Mouse (Mus musculus): ENCODE measurements around the gene Alk. TPM values are rescaled to one million over a fixed set of nuclear protein-coding genes. Genes with fewer than 3 reads are reported as not detected.
"Not testable (repeated sequence)": the region's sequence is repeated elsewhere in the genome, so short reads cannot be mapped to it uniquely, and the experiment has no call there.

The Alk gene
- total RNA-seq, 2 experiments from 2014 or later = 0.05 TPM; not detected in 1

DNA sequence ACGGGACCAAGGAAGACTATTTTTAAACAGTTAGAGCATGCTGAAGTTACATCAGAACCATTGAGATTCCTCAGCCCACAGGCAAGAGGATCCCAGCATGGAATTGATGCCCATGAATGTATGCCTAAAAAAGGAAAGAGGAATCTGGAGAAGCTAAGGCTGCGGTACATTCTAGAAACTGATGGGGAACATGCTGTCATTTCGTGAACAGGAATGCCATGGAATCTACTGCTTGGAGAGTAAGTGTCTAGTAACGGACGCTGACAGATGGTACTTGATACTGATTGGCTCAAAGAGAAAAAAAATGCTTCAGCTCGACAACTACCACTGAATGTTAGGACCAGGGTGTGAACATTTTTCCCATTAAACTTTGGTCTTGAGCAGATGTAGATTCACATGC lies 69.1 kb downstream of the Alk start:
- intact Hi-C loops (cut with DNase I) = no loop called here
- DNase-seq = no peak

DNA sequence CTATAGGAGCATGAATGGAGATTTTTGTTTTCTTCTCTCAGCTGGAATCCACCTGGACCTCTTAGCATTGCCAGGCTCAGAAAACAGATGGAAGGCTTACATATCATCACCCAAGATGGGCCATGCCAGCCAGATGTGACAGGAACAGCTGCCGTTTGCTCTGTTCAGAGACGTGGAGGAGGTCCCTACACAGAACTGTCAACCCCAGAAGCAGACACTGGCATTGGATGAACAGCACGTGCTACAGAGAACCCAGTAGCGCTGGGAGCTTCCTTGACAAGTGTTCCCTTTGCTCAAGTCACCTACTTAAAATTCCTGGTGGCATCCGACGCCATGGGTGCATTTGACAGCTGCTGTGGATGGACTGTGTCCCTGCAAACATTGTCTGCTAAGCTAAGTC lies 72.2 kb downstream of the Alk start:
- intact Hi-C loops (cut with DNase I) = no loop called here
- no peak for DNase-seq

DNA sequence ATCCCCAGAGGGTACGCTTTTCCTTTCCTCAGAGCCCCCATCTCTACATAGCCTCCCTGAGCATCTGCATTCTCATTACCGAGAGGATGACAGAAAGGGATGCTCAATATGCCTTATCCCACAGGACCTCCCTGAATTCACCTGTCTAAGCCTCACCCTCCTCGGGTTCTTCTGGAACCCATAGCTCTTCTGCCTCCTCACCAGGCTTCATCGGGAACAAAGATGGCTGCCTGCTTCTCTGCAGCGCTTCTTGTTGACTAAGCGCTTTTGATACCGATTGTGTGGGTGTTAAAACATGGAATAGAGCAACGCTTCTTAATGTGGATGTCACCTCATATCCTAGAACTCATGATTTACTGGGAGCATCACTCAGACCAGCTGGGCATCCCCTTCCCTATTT lies 75.9 kb downstream of the Alk start:
- DNase-seq = no peak
- intact Hi-C loops (cut with DNase I) = loop anchor here (10.0 kb wide), 1 partner anchor 864 kb away; no protein-coding TSS in a partner anchor

DNA sequence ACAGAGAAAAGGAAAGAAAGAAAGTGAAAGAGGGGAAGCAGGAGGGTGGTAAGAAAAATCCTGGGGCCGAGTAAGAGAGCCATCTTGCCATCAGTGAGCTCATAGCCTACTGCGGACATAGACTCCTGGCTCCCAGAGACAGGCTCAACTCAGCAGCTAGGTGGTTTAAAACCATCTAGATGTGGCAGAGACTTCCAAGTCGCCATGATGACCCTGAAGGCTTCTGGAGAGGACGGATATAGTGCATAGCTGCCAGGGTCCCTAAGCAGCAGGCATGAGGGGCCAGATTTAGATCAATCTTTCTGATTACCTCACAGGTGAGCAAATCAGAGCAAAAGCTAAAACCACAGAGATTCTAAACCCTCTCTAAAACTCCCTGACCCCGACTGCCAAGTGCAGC lies 76.9 kb downstream of the Alk start:
- intact Hi-C loops (cut with DNase I) = loop anchor here (10.0 kb wide), 1 partner anchor 863 kb away; no protein-coding TSS in a partner anchor
- DNase-seq = no peak

DNA sequence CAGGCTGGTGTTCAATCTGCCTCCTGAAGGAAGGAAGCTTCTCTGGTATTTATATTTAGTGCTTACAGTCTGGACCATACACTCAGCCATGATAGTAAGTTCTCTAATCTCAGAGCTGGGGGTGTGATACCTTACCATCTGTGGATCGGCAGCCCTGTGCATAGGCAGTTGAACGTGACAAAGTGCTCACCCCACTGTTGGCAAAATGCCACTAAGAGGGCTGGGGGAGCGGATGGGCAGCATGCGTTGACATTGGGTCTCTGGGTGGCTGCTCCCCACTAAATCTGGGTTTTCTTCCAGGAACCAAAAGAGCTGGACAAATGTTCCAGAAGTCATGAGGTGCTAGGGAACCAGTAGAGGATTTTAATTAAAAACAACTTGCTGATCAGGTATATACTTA lies 78.1 kb downstream of the Alk start:
- intact Hi-C loops (cut with DNase I) = loop anchor here (10.0 kb wide), 1 partner anchor 862 kb away; no protein-coding TSS in a partner anchor

DNA sequence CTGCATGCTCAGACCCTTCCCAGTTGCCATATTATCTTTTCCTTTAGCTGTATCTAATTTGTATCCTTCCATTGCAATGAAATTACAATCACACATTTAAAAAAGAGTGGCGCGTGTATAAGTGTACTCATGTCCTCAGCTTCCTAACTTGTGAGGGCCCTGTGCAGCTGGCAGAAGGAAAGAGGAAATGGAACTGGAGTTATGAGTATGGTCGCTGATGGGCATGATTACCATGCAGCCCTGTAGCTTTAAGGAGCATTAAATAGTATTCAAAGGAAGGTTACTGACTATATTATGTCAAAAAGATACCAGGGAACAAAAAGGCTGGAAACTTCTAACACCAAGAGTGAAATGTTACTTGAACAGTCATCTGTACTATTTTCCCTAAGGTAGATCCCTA lies 79.6 kb downstream of the Alk start:
- no peak for DNase-seq
- intact Hi-C loops (cut with DNase I) = loop anchor here (5.0 to 10.0 kb wide), 2 partner anchors 208 to 860 kb away; no protein-coding TSS in a partner anchor

More for the DNA sequence above, 78.1 kb downstream of the Alk start:
- DNase-seq = no peak

DNA sequence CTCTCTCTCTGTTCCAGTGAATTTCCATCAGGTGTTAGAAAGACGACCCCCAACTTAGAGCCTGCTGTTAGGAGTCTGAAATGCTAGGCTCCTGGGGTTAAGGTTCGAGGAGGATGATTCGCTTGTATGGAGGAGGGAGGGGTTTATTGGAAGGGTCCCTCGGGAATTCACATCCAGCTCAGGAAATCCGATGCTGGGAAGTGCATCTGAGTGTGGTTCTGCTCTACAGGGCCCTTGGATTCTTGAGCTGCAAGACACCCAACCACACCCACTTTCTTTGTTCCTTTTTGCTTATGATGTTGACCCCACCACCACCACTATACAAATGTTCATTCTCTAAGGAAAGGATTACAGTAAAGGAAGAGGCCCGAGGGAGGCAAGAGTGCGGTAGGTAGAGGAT lies 81.4 kb downstream of the Alk start:
- DNase-seq = no peak
- intact Hi-C loops (cut with DNase I) = loop anchor here (2.0 to 10.0 kb wide), 3 partner anchors 206 to 858 kb away; no protein-coding TSS in a partner anchor

DNA sequence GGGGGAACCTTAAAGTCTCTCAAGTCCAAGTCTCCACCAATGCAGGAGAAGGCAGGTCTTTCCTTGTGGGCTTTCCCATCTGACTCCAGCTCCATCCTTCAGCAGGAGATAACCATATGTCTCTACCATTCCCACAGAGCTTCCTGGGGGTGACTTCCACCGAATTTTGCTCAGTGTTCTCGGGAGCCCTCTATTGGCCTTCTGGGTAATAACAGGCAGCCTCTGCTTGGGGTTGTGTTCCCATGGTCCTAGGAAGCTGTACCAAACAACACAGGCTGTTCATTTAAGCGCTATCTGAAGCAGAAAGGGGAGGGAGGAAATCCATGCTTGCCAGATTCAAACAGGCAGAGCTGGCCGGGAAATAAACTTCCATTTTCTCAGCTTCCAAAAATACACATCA lies 82.0 kb downstream of the Alk start:
- DNase-seq = peak; percentile 61 to 70
- intact Hi-C loops (cut with DNase I) = loop anchor here (2.0 to 10.0 kb wide), 3 partner anchors 205 to 858 kb away; no protein-coding TSS in a partner anchor

DNA sequence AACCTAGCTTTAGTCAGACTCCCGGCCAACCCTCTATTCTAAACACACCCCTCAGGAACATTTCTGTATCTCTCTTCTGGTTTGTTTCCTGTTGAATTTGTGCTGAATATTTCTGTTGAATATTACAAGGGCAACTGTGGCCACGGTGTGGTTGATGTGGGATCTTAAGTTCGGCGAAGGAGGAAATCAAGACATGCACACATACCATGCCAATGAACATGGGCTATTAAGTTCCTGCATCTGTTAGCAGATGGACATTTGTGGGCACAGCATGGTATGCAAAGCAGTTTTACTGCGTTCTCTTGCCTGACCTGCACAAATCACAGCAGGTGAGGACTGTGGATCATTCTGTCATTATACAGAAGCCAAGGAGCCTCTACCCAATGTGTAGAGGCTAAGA lies 83.1 kb downstream of the Alk start:
- intact Hi-C loops (cut with DNase I) = loop anchor here (5.0 to 10.0 kb wide), 2 partner anchors 204 to 857 kb away; no protein-coding TSS in a partner anchor
- DNase-seq = no peak

DNA sequence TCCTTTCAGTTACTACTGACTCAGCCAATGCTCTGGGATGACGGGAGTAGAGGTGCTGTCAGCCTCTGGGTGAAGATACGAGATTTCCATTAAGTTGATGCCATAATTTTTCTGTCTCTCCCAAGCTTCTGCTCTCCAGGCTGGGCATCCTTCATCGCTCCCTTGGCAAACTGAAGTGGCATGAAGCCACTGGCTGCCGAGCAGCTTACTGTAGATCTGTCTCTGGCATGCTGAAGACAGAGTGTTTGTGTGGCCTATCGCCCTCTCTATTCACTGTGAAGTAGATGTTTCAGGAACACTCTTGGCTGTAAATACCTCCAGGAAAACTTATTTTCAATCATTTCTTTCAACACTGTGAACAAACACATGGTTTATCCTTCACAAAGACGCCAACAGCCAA lies 93.7 kb downstream of the Alk start:
- intact Hi-C loops (cut with DNase I) = no loop called here

DNA sequence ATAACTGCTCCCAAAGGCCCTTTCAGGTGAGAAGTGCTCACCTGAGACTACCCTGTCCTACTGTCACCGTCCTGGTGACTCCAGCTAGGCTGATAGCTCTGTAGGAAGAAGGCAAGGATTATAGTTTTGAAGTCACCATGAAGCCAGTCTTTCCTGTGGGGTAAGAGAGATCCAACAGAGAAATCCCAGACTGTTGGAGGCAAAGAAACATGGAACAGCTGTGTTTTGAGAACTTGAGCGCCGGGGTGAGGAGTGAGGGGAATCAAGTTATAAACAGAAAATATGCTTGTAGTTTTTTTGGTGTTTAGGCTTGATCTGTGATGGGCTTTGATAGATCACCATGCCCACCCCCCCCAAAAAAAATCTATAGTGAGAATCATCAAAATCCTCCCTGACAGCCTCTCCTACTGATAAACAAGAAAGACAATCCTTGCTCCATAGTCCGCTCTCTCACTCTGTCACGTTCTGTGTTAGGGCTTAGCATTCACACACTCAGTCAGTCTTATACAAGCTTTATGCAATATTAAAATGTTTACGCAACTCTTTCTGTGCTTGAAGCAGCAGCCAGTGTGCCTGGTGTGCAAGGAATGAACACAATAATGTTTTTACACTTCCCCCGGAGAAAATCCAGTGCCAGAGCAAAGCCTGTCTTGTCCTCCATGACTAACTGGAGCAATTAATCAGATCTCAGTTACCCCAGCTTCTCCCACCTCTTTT lies 95.6 kb downstream of the Alk start:
- no peak for DNase-seq
- intact Hi-C loops (cut with DNase I) = no loop called here

More for the DNA sequence above, 93.7 kb downstream of the Alk start:
- no peak for DNase-seq

DNA sequence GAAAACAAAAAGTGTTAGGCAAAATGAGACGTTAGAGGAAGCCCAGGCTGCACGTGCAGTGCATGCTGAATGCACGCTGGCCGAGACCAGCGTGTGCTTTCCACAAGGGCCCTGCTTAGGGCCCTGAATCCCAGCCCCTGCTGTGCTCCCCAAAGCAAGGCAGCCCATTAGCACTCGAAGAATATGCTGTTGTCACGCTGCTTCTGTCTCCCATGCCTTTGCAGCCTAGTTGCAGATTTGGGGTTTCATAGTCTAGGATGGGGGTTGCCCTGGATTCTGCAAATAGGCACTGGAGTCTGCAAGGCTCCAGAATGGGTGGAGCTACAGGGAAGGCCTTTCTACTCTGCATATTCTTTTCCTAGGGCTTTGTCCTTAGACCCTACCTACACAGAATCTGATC lies 99.2 kb downstream of the Alk start:
- DNase-seq = no peak
- intact Hi-C loops (cut with DNase I) = no loop called here

DNA sequence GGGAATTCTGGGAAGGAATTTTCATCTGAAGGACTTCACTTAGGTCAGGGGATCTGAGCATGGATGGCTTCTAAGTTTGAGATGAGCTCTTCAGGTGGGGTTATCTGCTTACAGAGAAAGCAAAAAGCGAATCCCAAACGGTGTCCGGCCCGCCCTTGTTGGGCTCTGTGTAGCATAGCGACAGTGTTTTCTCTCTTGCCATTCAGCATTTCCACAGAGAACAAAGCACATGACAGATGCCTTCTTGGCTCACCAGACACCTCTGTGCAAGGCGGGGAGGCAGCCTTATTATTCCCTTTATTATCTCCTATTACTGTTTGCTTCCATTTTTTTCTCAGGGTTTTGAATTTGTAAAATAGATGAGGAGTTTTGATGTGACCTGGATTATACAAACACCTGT lies 99.8 kb downstream of the Alk start:
- DNase-seq = no peak
- intact Hi-C loops (cut with DNase I) = no loop called here

DNA sequence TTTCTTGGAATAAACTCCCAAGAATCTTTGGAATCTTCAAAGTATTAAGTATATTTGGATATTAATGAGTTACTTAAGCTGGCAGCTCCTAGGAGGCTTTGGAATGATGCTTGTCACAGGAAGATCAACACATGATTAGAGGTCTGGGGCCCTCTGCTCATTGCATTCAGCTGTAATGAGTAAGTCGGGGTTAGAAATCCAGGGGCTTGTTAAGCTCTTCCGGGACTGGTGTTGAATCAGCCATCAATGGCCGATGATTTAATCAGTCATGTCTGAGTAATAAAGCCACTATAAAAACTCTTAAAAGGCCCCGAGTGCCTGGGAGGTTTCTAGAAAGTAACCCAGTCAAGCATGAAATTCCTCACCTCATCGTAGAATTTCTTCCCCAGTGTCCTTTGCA lies 109.0 kb downstream of the Alk start:
- no peak for DNase-seq
- intact Hi-C loops (cut with DNase I) = no loop called here

DNA sequence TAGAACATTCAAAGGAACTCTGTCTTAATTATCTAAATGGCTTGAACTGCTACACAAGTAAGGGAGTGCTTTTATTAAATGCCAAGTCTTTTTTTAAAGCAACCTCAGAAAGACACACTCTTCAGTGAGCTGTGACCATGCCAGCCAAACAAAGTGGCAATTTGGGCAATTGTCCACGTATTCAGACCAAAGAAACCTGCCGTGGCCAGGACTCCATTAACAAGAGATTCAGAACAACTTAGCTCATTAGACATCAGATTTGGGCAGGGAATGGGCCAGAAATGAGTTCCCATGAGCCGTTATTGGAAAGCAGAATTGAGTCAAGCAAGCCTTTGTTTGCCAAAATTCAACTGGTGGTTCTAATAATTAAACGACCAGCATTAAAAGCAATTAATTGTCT lies 118.8 kb downstream of the Alk start:
- DNase-seq = no peak
- intact Hi-C loops (cut with DNase I) = no loop called here

DNA sequence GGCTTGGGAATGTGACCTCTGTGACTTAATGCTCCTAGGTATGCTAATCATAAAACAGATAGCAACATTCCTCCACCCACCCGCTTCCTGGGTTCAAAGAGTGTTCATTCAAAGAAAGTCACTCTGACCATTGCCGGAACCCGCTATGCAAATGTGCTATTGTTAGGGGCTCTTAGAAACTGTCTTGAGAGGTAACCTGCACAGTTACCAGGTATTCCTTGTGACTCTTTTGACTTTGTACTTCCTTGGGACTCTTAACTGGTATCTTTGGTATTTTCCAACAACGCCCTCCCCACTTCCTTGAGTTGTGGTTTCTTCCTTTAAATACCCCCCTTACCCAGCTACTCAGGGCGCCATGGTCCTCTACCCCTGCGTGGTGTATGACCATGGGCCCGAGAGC lies 125.2 kb downstream of the Alk start:
- DNase-seq; intact Hi-C loops (cut with DNase I): not testable (repeated sequence)

DNA sequence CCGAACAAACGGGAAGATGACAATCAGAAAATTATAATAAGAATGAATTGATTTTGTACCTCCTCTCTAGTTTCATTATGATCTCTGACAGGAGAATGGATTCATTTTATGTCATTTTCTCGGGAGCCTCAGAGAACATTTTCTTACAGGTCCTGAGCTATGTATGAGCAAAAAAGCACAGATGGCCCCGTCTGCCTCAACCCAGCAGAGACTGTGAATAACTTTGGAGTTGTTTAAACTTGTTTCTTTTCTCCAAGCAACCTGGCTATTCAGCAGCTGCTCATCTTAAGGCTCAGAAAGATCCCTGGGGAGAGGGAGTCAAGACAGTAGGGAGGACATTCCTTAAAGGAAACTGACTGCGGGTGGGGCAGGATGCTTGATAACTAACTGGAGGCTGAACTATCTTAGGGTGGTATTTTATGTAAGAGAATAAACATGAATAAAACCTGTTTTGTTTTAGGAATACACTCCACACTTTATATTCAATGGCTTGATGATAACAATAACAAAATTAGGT lies 126.5 kb downstream of the Alk start:
- no peak for DNase-seq
- intact Hi-C loops (cut with DNase I) = no loop called here

DNA sequence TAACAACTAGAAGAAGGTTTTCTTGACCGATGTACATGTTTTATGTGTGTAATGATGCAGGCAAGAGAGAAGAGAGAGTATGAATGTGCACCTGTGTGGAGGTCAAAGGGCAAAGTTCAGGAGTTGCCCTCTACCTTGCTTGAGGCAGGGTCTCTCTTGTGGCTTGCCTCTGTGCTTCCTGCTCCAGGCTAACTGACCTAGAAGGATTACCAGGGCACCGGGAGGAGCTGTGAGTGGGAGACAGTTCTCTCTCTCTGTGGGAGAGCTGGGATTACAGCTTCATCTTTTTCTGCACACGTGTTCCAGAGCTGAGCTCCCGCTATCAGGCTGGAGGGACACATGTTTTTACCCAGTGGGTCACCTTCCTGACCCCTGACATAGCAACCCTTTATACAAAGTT lies 127.5 kb downstream of the Alk start:
- DNase-seq = no peak
- intact Hi-C loops (cut with DNase I) = no loop called here

DNA sequence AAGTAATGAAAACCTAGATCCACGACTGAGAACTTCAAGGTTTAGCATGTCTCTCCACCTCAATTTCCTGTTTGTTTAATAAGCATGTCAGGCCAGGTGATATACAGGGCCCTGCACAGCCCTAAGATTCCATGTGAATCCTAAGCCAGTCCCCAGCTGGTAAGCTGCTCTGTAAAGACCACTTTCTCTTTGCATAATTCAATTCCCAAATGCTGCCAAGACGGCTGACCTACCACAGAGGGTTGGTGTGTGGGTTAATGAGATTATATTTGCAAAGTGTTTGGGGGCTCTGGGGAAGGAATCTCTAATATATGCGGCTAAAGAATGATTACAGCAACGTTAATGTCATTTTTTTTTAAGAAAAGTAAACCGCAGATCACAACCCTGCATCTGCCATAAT lies 130.3 kb downstream of the Alk start:
- DNase-seq = no peak
- intact Hi-C loops (cut with DNase I) = no loop called here

DNA sequence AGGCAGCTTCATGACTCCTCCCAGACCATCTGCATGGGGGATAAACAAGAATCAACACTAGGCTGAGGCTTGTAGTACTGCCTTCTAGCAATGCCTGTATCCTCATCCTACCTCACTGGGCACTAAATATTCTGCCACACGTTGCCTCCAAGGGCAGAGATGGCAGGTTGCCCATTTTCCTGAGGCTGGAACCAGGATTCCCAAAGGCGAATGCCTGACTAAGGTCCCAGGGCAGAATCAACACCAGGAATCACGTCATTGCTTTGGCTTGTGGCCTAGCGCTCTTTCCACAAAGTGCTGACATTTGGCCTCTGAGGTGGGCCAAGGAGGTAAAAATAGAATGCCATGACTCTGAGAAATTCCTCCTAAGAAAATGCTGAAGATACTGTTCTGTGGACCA lies 155.9 kb downstream of the Alk start:
- DNase-seq = peak; percentile 31 to 55
- intact Hi-C loops (cut with DNase I) = no loop called here

DNA sequence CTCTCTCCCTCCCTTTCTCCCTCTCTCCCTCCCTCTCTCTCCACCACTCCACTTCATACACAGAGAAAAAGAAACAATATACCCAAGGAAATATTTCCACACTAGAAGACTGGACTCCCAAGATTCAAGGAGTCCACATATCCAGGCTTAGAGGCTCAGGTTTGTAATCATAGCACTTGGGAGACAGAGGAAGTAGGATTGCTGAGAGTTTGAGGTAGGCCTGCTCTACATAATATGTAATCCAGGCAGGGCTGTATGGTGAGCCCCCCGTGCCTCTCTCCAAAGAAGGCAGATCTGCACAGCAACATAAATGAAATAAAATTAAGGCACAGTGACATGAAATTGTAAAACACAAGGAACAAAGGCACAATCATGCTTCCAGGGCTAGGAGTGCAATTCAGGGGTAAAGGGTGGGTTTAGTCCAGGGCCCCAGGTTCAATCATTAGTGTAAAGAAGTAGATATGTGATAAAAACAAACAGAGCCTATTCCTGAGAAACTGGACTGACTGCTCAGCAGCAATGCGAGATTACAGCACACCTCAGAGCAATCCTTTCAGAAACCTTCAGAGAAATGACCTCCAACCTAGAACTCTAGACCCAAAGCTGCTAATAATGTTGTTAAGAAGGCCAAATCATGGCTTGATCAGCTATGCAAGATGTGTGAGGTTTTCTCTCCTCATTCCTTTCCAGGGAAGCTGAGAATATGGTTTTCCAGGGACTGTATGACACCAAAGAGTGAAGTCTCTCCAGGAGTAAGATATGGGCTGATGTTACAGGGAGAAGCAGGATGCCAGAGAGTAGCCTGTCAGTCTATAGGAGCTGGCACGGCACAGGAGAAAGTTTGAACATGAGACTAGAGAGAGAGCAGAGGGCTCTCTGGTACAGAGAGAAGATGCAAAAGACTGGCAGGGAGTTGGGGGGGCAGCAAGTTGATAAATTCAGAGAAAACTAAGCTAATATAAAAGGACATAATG lies 158.9 kb downstream of the Alk start:
- intact Hi-C loops (cut with DNase I) = no loop called here
- no peak for DNase-seq
